Comparison of ENCODE assay signal across 16 mouse cellular contexts in the genomic region with DNA sequence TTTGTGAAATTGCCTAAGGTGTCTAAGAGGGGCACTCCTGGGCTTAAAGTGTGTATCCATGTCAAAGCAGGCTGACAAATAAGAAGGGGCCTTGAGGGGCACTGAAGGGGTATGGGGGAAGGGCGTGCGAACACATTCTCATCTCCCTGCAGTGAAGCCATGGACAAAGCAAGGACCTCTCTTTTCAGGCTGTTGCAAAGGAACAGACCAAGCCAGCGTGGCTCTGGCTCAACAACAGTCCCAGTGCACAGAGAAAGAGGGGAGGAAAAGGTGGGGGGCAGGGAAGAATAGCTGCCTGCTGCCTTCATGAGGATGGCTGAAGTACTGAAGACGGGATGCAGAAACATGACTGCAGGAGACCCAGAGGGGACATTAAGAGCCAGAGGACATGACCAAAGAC.
A peak's percentile ranks its signal among the peaks of the same experiment; 100 is the strongest.
DNase-seq lines count a peak whose midpoint lies in the region; ATAC-seq and TF ChIP-seq lines count a peak whose summit lies in the region.
"Had no signal": no experiment of that assay in that cellular context is flagged by ENCODE, and none has a peak within 500 bp of the region (broad histone marks: within the 10 kb centered on the region; RNA-seq: fewer than 3 reads in every experiment).

No protein-coding gene starts in this region.

- H3K79me2 ChIP-seq in heart, adult 2 months (replicated peaks; ENCODE audit: control insufficient read depth, insufficient read depth, low read length) = no peaks in the 10 kb centered on the region

- H3K27ac ChIP-seq in intestine, postnatal 0 days (ENCODE audit: low read depth, low read length) = no peak overlapping the region
- H3K27ac ChIP-seq in intestine, embryonic 15.5 days = no peak overlapping the region
- H3K27ac ChIP-seq in forebrain, embryonic 13.5 days = no peak overlapping the region
- H3K27ac ChIP-seq in midbrain, embryonic 12.5 days (replicated peaks) = no peak overlapping the region
- no peak overlapping the region for H3K27ac ChIP-seq in heart, adult 2 months
- H3K27ac ChIP-seq: kidney, embryonic 15.5 days; layer of hippocampus, adult 2 months; macrophage had no signal

- DNase-seq in embryo, embryonic 10 days (ENCODE audit: low spot score) = peak; percentile 33
- DNase-seq in heart, adult 2 months = no peak
- DNase-seq in left cerebral cortex, postnatal 4 days = no peak
- DNase-seq: cerebellum, adult 11 months; thymus, adult 2 months had no signal

- H3K27me3 ChIP-seq in intestine, postnatal 0 days (replicated peaks; ENCODE audit: control insufficient read depth, insufficient read depth, low read length) = no peaks in the 10 kb centered on the region
- H3K27me3 ChIP-seq in intestine, embryonic 15.5 days (replicated peaks) = no peaks in the 10 kb centered on the region
- no peaks in the 10 kb centered on the region for H3K27me3 ChIP-seq in forebrain, embryonic 13.5 days
- H3K27me3 ChIP-seq in midbrain, embryonic 12.5 days = no peaks in the 10 kb centered on the region
- H3K27me3 ChIP-seq in heart, adult 2 months (ENCODE audit: control insufficient read depth, insufficient read depth, low read length) = no peaks in the 10 kb centered on the region
- H3K27me3 ChIP-seq: kidney, embryonic 15.5 days had no signal

- ATAC-seq in intestine, postnatal 0 days = no peak
- no peak for ATAC-seq in intestine, embryonic 15.5 days
- peak; percentile 45; the same call in 1 of the 2 replicates for ATAC-seq in forebrain, embryonic 13.5 days
- peak; percentile 49; the same call in 1 of the 2 replicates for ATAC-seq in midbrain, embryonic 12.5 days (ENCODE audit: low FRiP score, low read depth)
- no peak for ATAC-seq in frontal cortex, adult (ENCODE audit: low TSS enrichment)
- ATAC-seq: activated CD4-positive, CD25-positive, alpha-beta regulatory T cell, adult 4 months had no signal

- no peak for TF ChIP-seq POLR2A in heart, adult 2 months (IDR thresholded peaks at IDR 0.05; ENCODE audit: insufficient read depth, low read depth, low read length)

- intact Hi-C loops in heart, adult 2 months (cut with DNase I) = no loop called here
- intact Hi-C loops in left cerebral cortex, postnatal 4 days (cut with DNase I) = no loop called here

- no peaks in the 10 kb centered on the region for H3K9me3 ChIP-seq in intestine, postnatal 0 days (ENCODE audit: control insufficient read depth)
- H3K9me3 ChIP-seq in intestine, embryonic 15.5 days = no peaks in the 10 kb centered on the region
- H3K9me3 ChIP-seq in forebrain, embryonic 13.5 days (replicated peaks) = no peaks in the 10 kb centered on the region
- H3K9me3 ChIP-seq in midbrain, embryonic 12.5 days = no peaks in the 10 kb centered on the region
- H3K9me3 ChIP-seq: kidney, embryonic 15.5 days had no signal

- no peaks in the 10 kb centered on the region for H3K4me1 ChIP-seq in intestine, postnatal 0 days (replicated peaks; ENCODE audit: control insufficient read depth, insufficient read depth, low read length)
- H3K4me1 ChIP-seq in intestine, embryonic 15.5 days (replicated peaks) = no peaks in the 10 kb centered on the region
- H3K4me1 ChIP-seq in forebrain, embryonic 13.5 days = peaks cover 12% of the 10 kb centered on the region
- peaks cover 14% of the 10 kb centered on the region for H3K4me1 ChIP-seq in midbrain, embryonic 12.5 days
- no peaks in the 10 kb centered on the region for H3K4me1 ChIP-seq in heart, adult 2 months (ENCODE audit: control insufficient read depth, insufficient read depth, low read length)

- 0 out of 2 replicates have a peak, but pooled peaks have one; percentile 3 for TF ChIP-seq CTCF in intestine, postnatal 0 days (IDR thresholded peaks at IDR 0.05; ENCODE audit: low read depth)
- no peak for TF ChIP-seq CTCF in heart, adult 2 months (IDR thresholded peaks at IDR 0.05)

- no peak overlapping the region for H3K9ac ChIP-seq in intestine, postnatal 0 days (ENCODE audit: low read depth, low read length)
- no peak overlapping the region for H3K9ac ChIP-seq in intestine, embryonic 15.5 days
- H3K9ac ChIP-seq in forebrain, embryonic 13.5 days = 0 out of 2 replicates have a peak overlapping the region, but pooled peaks have one; percentile 3
- H3K9ac ChIP-seq in midbrain, embryonic 12.5 days (replicated peaks) = no peak overlapping the region
- no peak overlapping the region for H3K9ac ChIP-seq in heart, adult 2 months (ENCODE audit: low read depth, low read length)
- H3K9ac ChIP-seq: kidney, embryonic 15.5 days had no signal

- no peaks in the 10 kb centered on the region for H3K36me3 ChIP-seq in intestine, postnatal 0 days (ENCODE audit: control insufficient read depth, insufficient read depth)
- H3K36me3 ChIP-seq in intestine, embryonic 15.5 days = no peaks in the 10 kb centered on the region
- no peaks in the 10 kb centered on the region for H3K36me3 ChIP-seq in forebrain, embryonic 13.5 days (ENCODE audit: poor library complexity, severe bottlenecking)
- H3K36me3 ChIP-seq in midbrain, embryonic 12.5 days = no peaks in the 10 kb centered on the region
- no peaks in the 10 kb centered on the region for H3K36me3 ChIP-seq in heart, adult 2 months (ENCODE audit: control insufficient read depth, insufficient read depth, low read length)
- H3K36me3 ChIP-seq: kidney, embryonic 15.5 days had no signal

- H3K4me2 ChIP-seq in intestine, postnatal 0 days (replicated peaks; ENCODE audit: low read depth) = no peak overlapping the region
- no peak overlapping the region for H3K4me2 ChIP-seq in intestine, embryonic 15.5 days (replicated peaks)
- H3K4me2 ChIP-seq in forebrain, embryonic 13.5 days = no peak overlapping the region
- no peak overlapping the region for H3K4me2 ChIP-seq in midbrain, embryonic 12.5 days (replicated peaks)
- H3K4me2 ChIP-seq: kidney, embryonic 15.5 days had no signal

- TF ChIP-seq EP300 in heart, adult 2 months (IDR thresholded peaks at IDR 0.05; ENCODE audit: insufficient read depth, low read depth, low read length) = no peak

- 67% methylated on average over 4 of the region's 4 CpGs for WGBS in intestine, postnatal 0 days
- WGBS in intestine, embryonic 15.5 days = 49% methylated on average over 4 of the region's 4 CpGs
- WGBS in forebrain, embryonic 13.5 days = 13% methylated on average over 4 of the region's 4 CpGs
- WGBS in midbrain, embryonic 12.5 days = 32% methylated on average over 4 of the region's 4 CpGs
- WGBS in heart, adult 2 months = 67% methylated on average over 4 of the region's 4 CpGs

- H3K4me3 ChIP-seq in intestine, postnatal 0 days (ENCODE audit: low read depth, low read length) = no peak overlapping the region
- no peak overlapping the region for H3K4me3 ChIP-seq in intestine, embryonic 15.5 days (replicated peaks)
- no peak overlapping the region for H3K4me3 ChIP-seq in forebrain, embryonic 13.5 days
- H3K4me3 ChIP-seq in midbrain, embryonic 12.5 days = no peak overlapping the region
- no peak overlapping the region for H3K4me3 ChIP-seq in heart, adult 2 months
- H3K4me3 ChIP-seq: erythroblast, embryonic 14.5 days; kidney, embryonic 15.5 days; layer of hippocampus, adult 2 months; myocyte had no signal

Comparison
In these comparisons a context has a peak if more than half of its experiments do, and no peak if none do; other contexts are left out.
1. ATAC-seq: peak in forebrain, embryonic 13.5 days (single experiment) and midbrain, embryonic 12.5 days (single experiment); none in intestine, postnatal 0 days (single experiment), intestine, embryonic 15.5 days (single experiment) and frontal cortex, adult (single experiment).